Mouse (Mus musculus) gastrocnemius, adult 18-20 months (tissue): ENCODE results near the gene Sept11. TPM values are rescaled to one million over a fixed set of nuclear protein-coding genes. Genes with fewer than 3 reads are reported as not detected.

Source experiments
- DNase-seq: peaks from one replicate; pipeline ENCODE4 v3.0.0; 2021; ENCODE audit warnings: low spot score
- total RNA-seq, 2 experiments: library from RNA; stranded (reverse); gene quantifications; 2 replicates each; pipeline ENCODE4 v1.2.3; 2021

Gene Sept11
- total RNA-seq, 2 experiments from 2014 or later, result 92.9 to 103 TPM

GRCm38 (mm10) chr5:93126222-93126929 lies 33.1 kb downstream of the Sept11 start:
- DNase-seq, result no peak

- DNase-seq, result no peak
These were observed 33.8 kb downstream of the Sept11 start for GRCm38 (mm10) chr5:93126930-93127562.

- no peak for DNase-seq
These were observed 34.5 kb downstream of the Sept11 start for GRCm38 (mm10) chr5:93127722-93128121.

- no peak for DNase-seq
These were observed 35.5 kb downstream of the Sept11 start for GRCm38 (mm10) chr5:93128765-93129164.

DNA sequence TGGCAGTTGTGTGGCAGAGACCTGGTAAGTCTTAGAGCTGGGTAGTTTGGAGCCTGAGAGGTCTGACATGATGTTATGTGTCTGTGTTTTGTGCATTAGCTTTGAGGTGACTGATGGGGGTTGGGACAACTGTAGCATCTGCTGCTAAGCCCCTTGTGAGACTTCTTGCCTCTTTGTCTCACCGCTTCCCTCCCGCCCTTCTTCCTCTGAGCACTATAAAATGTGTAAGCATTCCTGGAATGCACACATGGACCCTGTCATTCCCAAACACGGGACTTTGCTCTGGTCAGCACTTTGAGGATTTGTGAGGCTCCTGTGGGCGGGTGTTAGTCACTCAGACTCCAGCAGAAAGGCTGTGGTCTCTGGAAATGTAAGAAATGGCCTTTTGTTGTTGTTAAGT lies 36.7 kb downstream of the Sept11 start:
- DNase-seq, result no peak

DNA sequence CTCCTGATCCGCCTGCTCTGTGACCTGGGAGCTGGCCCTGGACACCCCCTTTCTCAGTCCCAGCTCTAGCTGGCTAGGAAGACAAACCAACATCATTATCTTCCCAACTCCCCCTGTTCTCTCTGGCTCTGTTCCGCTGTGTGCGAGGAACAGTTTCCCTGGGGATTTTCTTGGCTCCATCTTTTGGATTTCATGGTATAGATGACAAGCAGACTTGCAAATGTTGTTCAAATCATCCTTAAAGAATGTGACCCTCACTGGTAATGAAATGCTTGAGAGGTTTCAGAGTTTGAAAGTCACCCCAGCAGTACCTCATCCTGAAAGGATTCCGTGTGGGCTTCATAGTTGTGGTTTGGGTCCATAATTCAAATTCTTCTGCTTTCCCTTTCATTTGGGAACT lies 38.2 kb downstream of the Sept11 start:
- DNase-seq, result no peak

DNA sequence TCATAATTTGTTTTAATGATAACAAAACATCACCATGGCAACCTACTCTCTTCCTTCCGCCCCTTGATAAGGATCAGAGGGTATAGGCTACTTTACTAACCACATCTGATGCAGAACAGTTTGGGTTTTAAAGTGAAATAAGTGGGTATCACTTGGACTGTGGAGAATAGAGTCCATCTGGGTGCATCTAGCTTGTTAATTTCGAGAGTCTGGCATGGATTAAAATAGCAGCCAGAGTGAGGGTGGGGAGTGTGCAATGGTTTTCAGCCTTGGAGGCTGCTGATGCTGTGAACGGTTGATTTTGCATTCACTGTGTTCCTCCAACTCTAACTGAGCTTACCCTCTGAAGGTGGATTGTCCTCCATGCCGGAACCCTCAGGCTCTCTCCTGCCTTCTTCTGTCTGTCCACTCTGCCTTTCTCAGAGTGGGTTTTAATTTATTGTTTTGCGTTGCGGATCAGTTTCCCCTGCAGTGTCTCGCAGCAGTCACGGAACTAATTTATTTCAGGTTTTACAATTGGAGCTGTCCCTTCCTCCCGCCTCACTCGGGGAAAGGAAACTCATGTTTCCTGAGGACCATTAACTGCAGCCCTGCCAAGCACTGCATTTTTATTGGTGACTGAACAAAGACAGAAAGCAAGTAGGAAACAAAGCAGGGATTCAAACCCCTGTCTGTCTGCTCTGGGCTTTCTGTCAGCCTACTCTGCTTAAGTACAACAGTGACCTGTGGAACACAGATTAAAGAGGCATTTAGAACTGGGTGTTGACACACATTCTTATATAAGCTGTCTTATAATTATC lies 40.4 kb downstream of the Sept11 start:
- DNase-seq, result no peak

DNA sequence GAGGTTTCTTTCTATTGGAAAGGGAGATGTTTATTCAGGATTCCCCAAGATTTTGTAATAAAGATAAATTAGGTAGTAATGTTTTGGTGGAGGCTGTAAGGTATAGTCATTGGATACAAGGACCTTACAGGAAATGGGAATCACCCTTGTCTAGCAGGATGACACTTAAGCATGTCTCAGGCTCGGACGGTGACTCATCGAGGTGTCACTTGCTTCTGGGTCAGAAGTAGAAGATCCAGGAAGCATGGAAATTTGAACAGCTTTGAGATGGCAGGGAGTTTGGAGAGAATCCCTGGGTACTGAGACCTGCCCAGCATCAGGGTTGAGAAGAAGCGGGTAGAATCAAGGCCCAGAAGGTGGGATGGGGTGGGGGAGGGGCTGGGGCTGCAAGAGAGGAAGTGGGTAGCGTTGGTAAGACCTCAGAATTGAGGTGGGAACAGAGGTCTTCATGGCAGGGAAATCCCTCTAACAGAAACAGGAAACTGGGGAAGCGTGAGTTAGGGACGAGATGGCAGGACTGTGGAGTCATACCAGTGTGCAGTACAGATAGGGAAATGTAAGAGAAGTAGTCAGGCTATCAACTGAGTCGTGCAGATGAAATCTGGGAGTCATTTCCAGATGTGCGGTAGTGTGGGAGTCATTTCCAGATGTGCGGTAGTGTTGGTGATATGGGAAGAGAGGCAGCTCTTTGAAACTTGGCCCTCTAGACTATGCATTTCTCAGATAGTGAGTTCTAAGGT lies 42.3 kb downstream of the Sept11 start:
- DNase-seq, result no peak

DNA sequence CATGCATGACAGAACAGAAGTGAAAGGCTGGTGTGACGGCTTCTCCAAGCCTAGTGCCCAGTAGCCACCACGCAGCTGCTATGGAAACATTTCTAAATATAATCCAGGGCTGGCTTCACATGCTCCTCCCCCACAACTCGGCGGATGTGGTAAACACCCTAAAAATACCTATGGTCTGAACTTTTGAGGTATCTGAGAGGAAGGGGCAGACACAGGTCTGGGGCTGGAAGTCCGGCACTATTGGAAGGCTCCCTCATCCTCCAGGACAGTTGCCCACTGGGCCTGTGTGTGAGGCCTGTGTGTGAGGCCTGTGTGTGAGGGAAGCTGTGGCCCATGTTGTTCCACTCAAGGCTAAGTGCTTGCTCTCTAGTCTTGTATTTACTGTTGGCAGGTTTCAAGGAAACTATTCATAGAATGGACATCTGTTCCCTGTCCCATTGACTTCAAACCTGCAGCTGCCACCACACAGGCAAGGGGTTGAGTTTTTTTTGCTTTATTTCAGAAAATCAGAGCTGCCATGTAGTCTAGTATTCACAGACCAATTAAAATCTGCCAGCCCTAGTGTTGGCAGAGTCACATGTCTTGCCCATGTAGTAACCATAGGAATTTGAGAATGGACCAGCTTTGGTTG lies 43.8 kb downstream of the Sept11 start:
- peak; percentile 86 for DNase-seq

DNA sequence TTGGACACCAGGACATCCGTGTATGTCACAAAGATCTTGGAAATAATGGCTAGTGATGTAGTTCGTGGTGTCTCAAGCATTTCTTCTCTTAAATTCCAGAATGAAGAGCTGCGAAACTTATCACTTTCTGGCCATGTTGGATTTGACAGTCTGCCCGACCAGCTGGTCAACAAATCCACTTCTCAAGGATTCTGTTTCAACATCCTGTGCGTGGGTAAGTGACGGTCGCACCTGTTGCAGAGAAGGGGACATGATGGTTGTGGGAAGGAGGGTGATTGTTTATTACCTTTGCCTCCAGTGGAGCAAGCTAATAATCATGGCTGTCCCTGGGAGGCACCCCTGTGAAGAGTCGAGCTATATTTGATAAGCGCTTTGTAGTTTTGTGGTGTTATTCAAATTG lies 46.1 kb downstream of the Sept11 start:
- DNase-seq, result no peak

DNA sequence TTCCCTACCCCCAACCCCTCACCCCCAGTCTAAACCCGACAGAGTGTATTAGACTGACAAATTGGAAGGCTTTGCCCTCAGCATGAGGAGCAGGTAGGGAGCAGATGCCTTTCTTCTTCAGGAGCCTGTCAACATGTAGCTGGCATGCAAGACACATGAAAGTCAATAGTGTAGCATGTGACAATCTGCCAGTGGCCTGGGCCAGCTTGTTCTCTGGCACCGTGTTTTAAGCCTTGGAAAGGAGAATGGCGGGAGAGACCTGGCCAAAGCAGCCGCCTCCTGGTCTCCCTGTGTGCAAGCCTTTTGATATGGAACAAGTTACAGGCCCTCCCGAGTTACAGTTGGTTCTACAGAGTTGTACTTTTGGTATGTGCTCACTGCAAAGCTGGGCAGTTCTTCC lies 47.5 kb downstream of the Sept11 start:
- DNase-seq, result peak; percentile 61

GRCm38 (mm10) chr5:93143360-93144091 lies 50.3 kb downstream of the Sept11 start:
- DNase-seq, result no peak

DNA sequence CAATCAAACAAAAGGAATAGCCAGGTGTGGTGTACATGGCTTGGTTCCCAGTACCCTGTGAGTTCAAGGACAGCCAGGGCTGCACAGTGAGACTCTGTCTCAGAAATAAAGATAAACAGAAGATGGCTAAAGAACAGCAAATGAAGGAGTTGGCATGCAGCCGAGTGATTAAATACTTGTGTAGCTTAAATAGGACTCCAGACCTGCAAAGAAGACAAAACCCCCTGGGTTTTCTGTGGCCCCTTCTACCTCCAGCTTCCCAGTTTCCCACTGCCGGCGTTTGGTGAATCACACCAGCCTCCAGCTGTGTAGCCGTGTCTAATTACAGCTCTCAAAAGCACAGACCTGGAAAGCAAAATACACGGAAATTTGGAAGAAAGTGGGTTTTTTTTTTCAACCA lies 51.6 kb downstream of the Sept11 start:
- DNase-seq, result no peak

GRCm38 (mm10) chr5:93145504-93145903 lies 52.3 kb downstream of the Sept11 start:
- no peak for DNase-seq

- no peak for DNase-seq
These were observed 56.9 kb downstream of the Sept11 start for GRCm38 (mm10) chr5:93149969-93150777.

DNA sequence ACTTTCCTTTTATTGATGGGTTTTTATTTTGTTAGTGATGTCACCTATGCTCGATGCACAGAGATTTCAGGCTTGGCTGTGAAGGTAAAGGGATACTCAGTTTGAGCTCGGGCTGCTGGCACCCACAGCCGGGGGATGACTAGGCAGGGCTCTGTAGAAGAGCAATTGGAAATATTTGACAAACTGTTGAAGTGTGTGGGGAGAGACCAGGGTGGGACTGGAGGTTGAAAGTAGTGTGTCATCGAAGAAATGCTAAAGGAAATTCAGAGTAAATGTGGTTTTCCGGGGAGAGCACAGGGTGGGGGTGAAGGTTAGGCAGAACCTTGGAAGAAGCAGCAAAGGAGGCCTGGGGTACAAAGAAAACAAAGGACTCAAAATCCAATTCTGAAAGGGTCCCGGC lies 58.7 kb downstream of the Sept11 start:
- DNase-seq, result no peak

DNA sequence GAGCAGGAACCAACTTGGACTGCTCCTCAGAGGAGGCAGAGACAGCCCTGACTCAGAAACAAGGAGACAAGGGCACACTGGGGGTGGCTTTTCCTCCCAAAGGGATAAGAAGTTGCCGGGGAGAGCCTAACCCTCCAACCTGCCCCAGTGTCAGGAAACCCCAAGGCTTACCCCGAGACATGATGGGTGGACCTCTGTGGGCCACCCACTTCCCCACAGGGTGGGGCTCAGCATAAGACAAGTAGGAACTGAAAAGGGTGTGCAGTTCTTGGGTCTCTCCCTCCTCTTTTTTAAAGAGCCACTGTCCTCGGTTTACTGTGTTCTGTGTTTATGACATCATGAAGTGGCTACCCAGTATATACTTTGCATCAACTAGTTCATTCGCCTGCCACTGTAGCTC lies 59.2 kb downstream of the Sept11 start:
- DNase-seq, result no peak

- peak; percentile 74 for DNase-seq
These were observed 61.2 kb downstream of the Sept11 start for GRCm38 (mm10) chr5:93154401-93154800.

GRCm38 (mm10) chr5:93163541-93163940 lies 70.3 kb downstream of the Sept11 start:
- DNase-seq, result peak; percentile 71
